Mouse (Mus musculus) adrenal gland, postnatal 4 days (tissue): Measurements from ENCODE around the gene Hdgfl2. TPM values are rescaled to one million over a fixed set of nuclear protein-coding genes. Genes with fewer than 3 reads are reported as not detected.
"Not testable (repeated sequence)": the region's sequence is repeated elsewhere in the genome, so short reads cannot be mapped to it uniquely, and the experiment has no call there.

Source experiments
- DNase-seq, 2 experiments: peaks; one replicate each; pipeline ENCODE4 v3.0.0; 2021 to 2022; ENCODE audit warnings: low spot score in 2 of 2, mixed read lengths in 2 of 2
- total RNA-seq, 2 experiments: library from RNA; stranded (reverse); gene quantifications; 2 replicates each; pipeline ENCODE4 v1.2.3; 2021

Gene Hdgfl2
- total RNA-seq, 2 experiments from 2014 or later: 73.1 to 85.1 TPM

DNA sequence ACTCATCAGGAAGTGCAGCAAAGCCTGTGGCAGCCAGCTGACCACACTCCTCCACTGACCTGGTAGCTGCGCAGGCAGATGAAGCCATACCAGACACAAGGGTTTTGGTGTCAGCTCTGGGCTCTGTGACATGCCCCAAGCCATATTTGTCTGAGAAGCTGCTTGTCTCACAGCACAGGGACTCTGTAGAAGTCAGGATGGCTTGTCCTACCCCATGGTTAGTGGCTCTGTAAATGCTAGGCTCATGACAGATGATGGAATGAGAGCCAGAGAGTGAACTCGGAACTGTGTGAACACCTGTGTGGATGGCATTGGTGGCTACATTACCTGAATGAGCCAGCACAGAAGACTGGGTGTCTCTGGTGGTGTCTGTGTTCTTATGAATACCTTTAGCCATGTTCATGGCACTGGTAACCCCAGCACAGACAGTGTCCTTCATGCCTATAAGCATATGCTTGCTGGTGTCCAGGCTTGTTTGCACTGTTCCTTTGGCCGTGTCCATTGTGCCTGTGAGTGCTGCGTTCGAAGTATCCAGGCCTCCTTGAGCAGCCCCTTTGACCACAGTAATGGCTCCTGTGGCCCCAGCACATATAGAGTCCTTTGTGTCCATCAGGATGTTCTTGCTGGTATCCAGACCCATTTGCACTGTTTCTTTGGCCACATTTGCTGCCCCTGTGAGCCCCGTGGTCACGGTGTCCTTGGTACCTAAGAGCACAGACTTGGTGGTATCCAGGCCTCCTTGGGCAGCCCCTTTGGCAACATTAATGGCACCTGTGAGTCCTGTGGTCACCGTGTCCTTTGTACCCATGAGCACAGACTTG lies 24.2 kb downstream of the Hdgfl2 start:
- no peak for DNase-seq

DNA sequence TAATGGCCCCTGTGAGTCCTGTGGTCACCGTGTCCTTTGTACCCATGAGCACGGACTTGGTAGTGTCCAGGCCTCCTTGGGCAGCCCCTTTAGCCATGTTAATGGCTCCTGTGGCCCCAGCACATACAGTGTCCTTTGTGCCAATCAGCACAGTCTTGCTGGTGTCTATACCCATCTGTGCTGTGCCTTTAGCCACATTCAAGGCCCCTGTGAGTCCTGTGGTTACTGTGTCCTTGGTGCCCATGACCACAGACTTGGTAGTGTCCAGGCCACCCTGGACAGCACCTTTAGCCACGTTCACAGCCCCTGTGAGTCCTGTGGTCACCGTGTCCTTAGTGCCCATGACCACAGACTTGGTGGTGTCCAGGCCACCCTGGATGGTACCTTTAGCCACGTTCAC lies 25.4 kb downstream of the Hdgfl2 start:
- DNase-seq: not testable (repeated sequence)

DNA sequence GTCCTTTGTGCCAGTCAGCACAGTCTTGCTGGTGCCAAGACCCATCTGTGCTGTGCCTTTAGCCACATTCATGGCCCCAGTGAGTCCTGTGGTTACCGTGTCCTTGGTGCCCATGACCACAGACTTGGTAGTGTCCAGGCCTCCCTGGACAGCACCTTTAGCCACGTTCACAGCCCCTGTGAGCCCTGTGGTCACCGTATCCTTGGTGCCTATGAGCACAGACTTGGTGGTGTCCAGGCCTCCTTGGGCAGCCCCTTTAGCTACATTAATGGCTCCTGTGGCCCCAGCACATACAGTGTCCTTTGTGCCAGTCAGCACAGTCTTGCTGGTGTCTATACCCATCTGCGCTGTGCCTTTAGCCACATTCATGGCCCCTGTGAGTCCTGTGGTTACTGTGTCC lies 27.0 kb downstream of the Hdgfl2 start:
- not testable (repeated sequence) for DNase-seq

DNA sequence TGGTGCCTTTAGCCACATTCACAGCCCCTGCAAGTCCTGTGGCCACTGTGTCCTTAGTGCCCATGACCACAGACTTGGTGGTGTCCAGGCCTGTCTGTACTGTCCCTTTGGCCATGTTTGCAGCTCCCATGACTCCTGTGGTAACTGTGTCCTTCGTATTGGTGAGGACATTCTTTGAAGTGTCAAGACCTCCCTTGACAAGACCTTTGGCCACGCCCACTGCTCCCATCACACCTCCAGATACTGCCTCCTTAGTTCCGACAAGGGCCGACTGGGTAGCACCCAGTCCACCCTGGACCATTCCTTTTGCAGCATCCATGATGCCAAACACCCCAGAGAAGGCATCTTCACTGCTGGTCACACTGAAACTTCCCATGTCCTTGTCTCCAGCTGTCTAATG lies 27.5 kb downstream of the Hdgfl2 start:
- no peak for DNase-seq

DNA sequence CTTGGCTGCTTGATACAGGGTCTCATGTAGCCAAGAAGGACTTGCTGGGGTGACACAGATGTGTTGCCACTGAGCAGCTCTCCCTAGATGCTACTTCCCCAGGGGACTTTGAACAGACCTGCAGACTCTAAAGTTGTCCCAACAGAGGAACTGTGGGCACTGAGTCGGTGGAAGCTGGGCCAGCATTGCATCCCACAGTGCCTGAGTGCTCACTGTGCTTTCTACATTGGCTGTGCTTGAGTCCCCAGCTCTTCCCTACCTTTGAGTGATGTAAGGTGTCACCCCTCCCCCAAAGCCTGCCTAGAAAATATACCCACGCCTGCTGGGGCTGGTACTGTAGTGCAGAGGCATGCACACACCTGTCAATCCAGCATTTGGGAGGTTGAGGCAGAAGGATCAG lies 28.3 kb downstream of the Hdgfl2 start:
- DNase-seq: no peak

DNA sequence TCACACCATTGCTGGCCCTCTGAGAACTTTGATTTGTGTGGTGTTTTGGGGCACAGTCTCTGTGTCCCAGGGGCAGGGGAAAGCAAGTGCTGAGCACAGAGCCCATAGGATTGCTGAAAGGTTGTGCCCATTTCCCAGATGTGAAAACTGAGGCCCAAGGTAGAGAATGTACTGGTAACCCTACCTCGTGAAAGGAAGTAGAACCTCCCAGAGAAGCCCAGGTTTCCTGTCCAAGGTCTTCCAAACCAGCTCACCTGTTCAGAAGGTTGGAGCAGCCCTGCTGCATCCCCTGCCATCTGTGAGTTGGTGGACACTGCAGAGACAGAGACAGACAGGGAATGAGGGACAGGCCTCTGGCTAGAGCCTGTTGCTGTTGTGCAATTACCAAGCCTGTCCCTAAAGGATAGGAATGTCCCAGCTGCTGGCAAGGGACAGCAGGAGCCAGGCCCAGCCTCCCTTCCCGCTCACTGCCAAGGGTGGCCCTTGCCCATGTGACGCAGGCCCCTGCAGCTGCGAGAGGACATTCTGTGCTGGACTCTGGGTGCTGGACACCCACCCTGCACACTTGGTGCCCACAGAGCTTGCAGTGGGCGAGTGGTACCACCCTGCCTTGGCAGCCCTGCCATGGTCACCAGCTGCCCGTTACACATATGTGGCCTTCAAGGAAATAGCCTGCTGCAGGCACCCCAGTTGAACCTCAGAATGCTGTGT lies 29.1 kb downstream of the Hdgfl2 start:
- no peak for DNase-seq

DNA sequence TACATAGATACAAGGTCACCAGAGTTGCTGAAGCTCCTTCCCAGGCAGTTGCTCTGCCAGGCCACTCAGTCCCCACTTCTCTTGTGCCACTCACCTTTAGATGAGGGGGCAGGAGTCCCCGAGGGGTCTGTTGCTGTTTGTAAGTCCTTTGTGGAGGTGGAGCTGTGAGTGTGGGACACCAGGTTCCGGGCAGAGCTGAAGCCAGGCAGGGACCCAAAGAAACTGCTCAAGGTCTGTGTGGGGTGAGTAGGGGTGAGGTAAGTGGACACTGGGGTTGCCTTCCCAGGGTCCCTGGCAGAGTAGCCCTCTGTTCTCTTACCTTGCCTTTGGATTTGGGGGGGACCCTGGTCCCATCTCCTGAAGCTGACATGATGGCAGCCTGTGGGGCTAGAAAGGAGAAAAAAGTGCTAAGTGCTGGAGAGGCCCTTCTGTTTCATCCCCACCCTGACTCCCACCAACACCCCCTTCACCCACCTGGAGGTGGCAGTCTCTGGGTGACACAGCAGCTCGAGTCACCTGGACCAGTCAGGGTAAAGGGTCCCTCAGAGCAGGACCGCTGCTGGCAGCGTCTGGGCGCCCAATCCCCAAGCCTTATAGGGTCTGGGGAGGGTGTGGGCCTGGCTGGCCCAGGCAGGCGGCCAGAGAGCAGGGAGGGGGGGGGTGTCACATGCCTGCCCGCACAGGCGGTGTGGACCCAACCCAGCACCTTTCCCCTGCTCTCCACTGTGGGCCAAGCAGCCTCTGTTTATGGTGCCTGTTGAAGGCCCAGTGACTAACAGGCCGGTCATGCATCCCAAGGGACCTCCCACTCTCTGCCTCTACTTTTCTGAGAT lies 30.0 kb downstream of the Hdgfl2 start, which contains the start of gene Plin4:
Gene Plin4 (minus strand): TSS at position 585 of the 833 bp plus-strand sequence.
- DNase-seq: no peak

DNA sequence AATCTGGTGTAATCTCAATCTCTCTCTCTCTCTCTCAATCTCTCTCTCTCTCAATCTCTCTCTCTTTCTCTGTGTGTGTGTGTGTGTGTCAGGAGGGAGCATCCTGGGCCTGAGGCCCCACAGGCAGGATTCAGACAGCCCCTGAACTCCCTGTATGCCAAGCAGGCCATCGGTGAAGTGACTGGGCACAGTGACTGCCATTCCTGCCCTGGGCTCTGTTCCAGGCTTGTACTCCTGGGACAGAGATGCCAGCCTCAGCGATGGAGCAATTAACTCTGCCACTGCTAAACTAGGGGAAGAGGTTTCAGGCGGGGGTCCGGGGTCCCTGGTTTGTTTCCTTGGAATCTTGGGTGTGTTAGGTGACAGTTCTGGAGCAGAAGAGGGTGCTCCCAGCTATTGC lies 31.1 kb downstream of the Hdgfl2 start:
- no peak for DNase-seq

DNA sequence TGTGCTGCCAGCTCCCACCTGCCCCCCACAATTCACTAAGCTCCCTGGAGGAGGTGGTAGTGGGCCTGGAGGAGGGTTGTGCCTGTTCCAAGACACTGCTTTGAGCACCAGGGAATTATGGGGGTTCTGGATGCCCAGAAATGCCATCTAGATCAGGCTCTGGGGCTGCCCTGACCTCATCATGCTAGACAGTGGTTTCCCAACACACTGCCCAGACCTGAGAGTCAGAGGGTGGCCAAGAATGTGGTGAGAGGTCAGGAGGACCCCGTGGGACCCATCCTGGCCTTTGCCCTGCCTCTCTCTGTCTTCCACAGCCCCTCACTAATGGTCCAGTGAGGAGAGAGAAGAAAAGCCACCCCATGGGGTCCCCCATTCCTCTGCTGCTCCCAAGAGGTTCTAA lies 31.6 kb downstream of the Hdgfl2 start:
- DNase-seq: no peak

DNA sequence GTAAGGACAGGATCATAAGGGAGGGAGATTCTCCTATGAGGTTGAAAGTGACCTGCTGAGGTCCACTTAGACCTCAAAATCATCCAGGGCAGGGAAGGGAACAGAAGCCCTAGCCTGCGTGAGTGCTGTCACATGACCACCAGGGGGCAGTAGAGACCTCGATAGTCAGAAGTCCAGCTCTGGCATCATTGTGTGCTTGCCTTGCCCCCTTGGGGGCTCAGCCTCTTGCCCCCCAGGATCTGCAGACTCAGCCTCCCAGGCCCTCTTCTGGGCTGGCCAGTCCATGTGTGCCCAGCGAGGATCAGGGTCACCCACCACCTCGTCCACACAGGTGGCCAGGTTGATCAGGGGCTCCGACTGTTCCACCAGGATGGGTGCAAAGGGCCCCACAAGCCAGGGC lies 32.4 kb downstream of the Hdgfl2 start:
- DNase-seq: no peak

DNA sequence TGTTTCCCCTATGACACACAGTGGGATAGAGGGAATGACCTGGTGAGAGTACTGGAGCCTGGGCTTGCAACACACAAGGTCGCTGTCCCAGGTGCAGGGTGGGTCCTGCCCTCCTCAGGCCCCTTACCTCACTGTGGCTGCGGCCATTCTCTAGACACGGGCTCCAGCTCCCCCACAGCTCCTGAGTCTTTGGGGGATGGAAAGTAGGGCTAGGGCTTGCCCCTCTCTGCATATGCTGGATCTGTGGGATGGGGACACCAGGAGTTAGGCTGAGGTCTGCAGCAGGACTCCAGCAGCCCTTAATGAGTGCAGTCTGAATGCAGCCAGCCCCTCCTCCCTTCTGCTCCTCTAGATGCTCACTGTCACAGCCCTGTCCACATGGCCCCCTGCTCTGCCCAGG lies 33.3 kb downstream of the Hdgfl2 start:
- no peak for DNase-seq

DNA sequence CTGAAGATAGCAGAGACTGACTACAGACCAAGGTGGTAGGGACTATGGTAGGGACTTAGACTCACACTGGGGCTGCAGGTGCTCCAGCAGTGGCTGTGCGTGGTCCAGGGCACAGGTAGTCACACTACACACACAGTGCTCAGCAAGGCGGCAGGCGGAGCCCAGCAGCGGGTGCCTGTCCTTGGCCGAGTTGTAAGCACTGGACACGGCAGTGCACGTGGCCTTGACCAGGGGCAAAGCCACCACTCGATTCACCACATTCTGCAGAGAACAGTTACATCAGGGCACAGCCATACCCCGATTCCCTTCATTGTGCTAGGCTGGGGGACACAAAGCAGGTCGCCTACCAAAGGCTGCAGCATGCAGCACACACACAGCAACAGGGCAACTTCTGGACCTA lies 36.8 kb downstream of the Hdgfl2 start:
- no peak for DNase-seq

DNA sequence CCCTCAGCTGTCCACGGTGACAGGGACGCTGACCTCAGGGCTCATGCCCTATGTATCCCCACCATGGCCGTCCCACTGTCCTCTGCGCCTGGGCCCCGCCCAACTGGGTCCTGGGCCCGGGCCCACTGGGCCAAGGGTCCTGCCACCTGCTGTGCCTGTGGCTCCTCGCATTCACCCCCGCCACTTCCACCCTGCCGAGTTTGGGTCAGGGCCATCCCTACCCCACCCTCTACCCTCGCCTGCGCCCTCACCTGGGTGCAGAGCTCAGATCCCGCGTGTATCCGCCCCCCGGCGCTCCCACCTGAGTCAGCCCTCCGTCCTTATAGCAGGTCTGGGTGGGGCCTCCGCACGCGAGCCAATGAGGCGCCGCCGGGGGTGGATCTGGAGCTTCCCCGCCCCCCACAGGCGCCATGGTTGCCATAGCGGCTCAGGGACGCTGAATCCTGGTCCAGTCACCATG lies 37.8 kb downstream of the Hdgfl2 start, which contains the start of gene Plin5:
Gene Plin5 (minus strand): TSS at position 346 of the 460 bp plus-strand sequence.
- peak in 1 of 2 experiments; percentile 60 for DNase-seq

DNA sequence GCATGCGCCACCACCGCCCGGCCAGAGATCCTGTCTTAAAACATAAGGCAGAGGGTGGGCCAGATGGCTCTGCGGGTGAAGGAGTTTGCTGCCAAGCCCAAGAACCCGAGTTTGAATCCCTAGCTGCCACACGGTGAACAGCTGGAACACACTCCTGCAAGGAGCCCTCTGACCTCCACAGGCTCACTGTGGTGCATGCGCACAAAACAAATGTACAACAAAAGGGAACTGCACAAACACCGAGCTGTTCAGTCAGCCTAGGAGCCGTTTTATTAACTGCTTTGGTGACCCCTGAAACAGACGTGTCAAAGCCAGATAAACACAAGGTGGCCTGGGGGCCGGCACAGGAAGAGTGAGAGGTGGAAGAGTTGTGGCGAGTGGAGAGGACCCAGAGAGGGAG lies 40.0 kb downstream of the Hdgfl2 start:
- DNase-seq: no peak

DNA sequence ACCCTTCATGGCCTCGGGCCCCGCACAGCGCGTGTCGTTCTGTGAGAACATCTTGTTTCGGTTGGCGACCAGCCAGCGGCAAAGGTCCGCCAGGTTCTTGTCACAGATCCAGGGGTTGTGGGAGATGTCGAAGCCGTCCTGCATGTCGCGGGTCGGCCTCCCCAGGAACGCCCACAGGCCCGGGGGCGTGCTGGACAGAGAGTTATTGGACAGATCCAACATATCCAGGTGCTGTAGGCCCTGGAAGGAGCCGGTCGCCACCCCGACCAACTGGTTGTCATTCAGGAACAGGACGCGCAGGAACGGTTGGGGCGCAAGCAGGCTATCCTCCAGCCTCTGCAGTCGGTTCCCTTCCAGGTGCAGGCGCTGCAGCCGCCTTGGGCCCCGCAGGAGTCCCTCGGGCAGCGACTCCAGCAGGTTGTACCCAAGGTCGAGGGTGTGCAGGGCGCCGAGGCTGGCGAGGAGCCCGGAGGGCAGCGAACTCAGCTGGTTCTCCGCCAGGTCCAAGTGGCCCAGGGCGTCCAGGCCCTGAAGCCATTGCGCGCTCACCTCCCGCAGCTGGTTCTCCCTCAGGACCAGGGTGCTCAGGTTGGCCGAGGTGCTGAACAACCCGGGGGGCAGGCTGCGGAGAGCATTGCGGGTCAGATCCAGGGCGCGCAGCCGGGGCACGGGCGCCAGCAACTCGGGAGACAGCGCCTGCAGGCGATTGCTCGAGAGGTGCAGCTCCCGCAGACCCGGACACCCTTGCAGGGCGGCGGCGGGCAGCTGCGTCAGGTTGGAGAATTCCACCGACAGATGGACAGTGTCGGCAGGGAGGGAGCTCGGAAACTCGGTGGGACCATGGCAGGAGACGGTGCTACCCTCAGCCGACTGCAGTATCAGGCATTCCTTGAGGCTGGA lies 40.8 kb downstream of the Hdgfl2 start:
- peak in 1 of 2 experiments; percentile 50 for DNase-seq

DNA sequence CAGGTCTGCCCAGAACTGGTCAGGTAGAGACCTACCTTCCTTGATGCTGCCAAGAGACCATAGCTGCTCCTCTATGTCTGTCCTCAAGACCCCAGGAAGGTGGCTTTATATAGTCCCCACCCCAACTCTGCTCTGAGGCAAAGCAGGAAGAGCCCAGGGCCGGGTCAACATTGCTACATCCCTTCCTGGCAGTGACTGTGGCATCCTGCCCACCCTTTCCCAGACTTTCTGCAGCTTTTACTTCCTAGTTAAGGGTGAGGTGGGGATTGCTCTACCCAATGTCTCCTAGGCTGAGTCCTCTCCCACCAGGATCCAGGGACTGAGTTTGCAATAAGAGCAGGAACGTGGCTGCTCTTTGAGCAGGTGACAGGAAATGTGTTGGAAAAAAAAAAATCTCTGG lies 42.4 kb downstream of the Hdgfl2 start, which contains the start of gene Lrg1:
Gene Lrg1 (minus strand): TSS at position 176 of the 400 bp plus-strand sequence.
- DNase-seq: no peak

DNA sequence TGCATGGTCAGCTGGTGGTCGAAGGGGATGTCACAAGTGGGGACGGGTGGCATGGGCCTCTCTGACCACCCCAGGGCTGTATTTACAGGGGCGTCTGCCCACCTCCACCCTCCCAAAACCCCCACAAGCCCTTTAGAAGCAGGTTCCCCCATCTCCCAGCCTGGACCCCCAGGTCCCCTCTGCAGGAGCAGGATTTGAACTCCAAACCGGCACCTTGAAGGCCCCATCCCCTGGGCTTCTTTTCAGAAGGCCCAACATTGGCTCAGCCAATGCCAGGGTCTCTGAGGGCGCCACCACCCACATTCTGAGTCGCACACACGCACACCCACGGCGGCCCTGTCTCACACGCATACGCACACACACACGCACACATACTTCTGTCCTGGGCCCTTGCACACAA lies 43.7 kb downstream of the Hdgfl2 start:
- no peak for DNase-seq

DNA sequence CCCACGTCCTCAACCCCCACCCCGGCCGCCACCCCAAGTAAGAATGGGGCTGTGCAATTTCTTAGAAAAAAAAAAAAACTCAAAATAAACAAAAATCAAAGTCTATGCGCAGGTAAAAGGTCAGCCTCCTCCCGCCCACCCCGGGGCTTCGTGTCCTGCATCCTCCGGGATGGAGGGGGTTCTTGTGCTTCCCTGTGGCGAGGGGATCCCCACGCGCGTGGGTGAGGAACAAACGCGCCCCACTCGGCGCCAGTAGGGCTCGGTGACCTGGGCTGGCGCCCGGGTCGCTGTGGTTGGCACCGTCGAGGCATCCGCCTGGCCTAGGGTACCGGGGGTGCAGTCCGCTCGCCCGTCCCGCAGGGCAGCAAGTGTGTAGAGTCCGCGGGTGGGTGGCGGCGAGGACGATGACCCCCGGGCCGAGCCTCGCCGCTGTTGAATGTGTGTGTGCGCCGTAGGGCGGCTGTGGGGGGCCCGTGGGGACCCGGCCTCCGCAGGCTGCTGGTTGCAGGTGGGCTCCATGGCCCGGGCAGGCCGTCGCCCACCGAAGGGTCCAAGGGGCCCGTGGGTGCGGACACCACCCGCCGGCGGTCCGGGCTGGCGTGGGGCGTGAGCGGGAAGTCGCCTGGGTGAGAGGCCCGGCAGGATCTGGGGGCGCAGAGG lies 44.4 kb downstream of the Hdgfl2 start:
- DNase-seq: no peak

DNA sequence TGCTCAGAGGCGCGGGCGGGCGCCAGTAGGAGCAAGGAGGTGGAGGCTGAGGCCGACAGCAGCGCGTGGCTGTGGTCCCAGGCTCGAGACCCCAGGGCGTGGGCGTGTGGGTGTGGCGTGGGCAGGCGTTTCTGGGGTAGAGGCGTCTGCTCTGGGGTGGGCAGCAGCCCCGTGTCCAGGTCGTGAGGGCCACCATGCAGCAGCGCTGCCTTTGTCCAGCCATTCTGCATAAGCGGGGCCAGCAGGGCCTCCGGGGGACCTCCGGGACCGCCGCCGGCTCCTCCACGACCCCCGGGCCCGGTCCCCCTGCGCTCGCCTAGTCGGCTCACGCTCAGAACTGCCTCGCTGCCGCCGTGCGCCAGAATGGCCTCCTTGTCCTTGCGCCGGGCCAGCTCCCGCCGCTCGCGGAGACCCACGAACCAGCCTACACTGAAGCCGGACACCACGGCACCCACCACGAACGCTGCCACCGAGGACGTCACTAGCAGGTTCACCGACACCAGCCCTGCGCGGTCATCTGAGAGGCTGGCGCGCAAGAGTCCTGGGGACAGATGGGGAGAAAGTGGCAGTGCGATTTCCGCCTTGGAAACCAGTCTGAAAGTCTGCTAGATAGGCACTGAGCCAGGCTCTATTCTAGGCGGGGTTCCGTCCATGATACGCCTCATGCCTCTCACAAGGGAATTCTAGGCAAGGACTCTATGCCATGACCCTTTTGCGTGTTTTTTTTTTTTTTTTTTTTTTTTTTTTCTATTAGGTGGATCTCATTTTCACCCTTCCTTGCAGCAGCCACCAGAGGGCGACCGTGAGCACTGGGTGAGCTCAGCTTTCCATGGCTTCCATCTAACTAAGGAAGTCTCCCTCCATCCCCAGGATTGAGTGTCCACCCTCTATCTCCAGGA lies 45.2 kb downstream of the Hdgfl2 start:
- DNase-seq: no peak
